Mouse (Mus musculus): ENCODE data around the gene Gm44790.
A peak's percentile ranks its signal among the peaks of the same experiment; 100 is the strongest.
"Not testable (repeated sequence)": the region's sequence is repeated elsewhere in the genome, so short reads cannot be mapped to it uniquely, and the experiment has no call there.

The Gm44790 gene

DNA sequence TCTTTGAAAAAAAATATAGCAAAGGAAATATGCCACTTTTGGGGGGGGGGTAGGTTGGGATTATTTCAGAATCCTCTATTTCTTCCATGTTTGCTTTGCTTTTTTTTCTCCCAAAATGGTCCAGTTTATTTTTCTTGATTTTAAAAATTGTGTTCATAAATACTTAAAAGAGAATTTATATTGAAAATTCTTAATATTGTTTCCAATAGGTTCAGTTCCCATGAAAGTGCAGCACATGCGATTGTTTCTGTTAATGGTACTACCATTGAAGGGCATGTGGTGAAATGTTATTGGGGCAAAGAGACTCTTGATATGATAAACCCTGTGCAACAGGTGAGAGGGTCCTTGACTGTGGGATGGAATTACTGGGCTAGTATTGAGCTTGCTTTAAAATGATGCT, at the start of gene Gm44790:
Gm44790 (plus strand) TSS at position 301 of the 400 bp plus-strand sequence.
- DNase-seq (ENCODE audit: low read depth, low spot score) = no peak

DNA sequence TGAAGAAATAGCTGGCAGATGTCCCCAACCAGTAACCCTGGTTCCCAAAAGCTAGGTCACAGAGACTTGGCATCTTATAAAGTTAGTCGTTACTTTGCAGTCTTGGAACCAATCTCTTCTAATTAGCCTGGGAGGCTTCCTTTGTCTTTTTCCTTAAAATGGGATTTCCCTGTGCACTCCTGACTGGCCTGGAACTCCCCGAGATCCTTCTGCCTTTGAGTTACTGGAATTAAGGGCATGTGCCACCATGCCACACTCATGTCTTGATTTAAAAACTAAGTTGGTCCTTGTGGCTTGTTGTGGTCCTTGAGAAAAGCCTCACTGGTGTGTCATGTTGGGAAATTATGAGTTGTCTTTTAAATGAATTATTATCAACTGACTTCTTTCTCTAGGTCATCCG, 48.1 kb upstream of the Gm44790 start:
- DNase-seq (ENCODE audit: low read depth, low spot score) = no peak

DNA sequence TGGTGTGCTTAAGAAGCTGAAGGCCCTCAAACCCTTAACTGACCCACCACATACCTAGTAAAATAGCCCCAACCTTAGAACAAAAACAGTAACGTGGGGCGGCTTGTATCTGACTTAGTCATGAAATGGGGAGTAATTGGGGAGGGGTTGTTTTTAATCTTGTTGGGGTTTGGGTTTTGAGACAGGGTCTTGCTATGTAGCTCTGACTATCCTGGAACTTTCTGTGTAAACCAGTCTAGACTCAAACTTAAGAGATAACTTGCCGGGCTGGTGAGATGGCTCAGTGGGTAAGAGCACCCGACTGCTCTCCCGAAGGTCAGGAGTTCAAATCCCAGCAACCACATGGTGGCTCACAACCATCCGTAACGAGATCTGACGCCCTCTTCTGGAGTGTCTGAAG, 46.3 kb upstream of the Gm44790 start:
- not testable (repeated sequence) for DNase-seq (ENCODE audit: low read depth, low spot score)

DNA sequence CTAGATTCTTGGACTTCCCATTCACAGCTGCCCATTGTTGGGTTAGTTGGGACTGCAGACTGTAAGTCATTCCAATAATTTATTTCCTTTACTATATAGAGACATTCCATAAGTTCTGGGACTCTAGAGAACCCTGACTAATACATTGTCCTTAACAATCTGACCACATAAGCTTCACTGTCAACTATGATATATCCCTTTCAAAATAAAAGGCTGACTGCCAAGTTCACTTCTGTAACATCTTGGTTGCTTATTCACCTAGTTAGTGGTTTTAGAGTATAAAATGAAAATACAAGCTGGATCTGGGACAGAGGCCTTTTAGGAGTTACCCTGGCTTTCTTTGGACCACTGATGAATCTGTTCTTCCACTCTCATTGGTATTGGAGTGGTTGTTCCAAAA, 43.9 kb upstream of the Gm44790 start:
- no peak for DNase-seq (ENCODE audit: low read depth, low spot score)

DNA sequence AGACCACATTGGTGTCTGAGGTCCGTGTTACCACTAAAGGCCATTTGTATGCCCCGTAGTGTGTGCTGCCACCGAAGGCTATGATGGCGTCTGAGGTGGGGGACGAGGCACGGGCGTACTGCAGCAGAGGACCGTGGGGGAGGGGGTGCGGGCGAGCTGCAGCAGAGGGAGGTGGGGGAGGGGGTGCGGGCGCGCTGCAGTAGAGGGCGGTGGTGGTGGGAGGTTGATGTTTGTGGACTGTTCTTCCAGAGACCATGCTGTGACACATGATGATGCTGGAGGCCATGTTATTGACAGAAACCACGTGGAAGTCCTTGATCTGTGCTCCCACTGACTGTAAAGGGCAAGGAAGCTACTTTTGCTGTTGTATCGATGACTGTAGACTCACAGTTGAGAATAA, 43.1 kb upstream of the Gm44790 start:
- DNase-seq (ENCODE audit: low read depth, low spot score) = no peak

DNA sequence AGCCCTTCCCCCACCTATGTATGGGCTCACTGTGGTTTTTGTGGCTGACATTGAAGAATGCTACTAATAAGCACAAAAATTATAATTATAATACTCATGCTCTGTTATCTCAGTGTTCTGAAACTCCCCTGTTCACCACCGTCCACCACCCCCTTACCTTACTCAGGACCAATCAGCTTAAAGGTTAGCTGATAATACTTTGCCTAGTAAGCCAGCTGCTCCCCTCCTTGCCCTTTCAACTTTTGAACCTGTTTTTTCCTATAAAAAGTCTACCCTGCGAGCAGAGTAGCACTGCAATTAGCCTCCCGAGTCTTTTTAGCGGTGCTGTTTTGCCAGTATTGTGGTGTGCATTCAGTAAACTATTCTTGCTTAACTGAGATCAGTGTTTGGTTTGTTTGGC, 41.8 kb upstream of the Gm44790 start:
- no peak for DNase-seq (ENCODE audit: low read depth, low spot score)

DNA sequence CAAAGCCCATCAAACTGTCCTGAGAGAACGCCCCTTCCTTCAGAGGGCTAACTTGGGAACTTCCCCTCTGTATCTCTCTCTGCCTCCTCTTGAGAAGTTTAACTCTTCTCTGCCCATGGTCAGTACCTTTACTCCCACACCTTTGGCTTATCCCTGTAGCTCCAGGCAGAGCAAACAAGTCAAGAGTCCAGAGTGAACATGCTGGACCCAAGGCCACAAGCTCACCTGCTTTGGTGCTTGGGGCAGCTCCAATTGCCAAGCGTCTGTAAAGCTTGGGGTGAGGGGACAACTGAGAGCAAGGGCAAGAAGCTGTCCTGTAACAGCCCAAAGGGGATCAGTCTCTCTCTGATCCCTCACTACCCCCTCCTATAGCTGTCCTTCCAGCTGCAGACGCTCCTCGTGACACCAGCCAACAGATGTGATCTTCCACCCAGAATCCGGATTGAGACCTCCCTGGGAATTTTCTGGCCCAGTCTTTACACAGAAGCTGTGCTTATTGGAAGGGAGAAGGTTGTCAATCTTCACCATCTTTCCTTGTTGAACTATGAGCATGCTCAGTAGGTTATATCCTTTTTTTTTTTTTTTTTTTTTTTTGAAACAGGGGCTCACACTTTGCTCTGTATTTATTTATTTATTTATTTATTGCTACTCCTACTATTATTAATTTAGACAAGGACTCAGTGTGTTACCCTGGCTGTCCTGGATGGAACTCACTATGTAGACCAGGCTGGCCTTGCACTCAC, 40.9 kb upstream of the Gm44790 start:
- DNase-seq (ENCODE audit: low read depth, low spot score) = no peak

DNA sequence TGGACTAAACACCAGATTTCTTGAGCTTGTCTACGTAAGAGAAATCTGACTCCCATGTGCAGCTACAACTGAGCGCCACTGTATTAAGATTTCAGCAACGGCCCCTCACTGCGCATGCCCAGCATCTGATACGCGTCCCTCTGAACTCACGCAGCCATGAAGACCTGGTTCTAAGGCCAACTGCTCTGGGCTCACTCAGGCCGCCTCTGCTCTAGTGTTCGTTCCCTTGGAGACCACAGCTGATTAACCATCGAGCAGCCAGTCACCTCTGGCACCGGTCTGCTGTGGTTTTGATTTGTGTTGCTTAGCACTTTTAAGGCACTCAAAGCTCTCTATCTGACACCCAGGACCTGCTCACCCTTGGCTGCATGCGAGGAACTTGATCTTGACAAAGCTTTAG, 39.1 kb upstream of the Gm44790 start:
- DNase-seq (ENCODE audit: low read depth, low spot score) = no peak

DNA sequence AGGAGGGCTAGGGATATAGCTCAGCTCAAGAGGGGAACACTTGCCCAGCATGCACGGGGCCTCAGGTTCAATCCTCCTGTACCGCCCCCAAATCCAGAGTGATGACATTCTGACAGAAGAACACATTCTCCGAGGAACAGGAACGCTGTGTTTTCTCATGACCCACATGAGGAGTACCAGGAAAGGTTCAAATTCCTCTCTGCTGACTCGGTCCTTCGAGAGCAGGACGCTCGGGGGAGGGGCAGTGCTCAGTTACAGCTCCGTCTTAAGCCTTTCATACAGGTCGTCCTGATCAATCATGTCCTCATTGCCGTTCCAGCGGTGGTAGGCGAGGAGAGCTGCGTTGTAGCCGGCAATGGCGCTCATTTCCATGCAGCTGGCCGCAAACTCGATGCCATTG, 38.0 kb upstream of the Gm44790 start:
- DNase-seq (ENCODE audit: low read depth, low spot score) = no peak

DNA sequence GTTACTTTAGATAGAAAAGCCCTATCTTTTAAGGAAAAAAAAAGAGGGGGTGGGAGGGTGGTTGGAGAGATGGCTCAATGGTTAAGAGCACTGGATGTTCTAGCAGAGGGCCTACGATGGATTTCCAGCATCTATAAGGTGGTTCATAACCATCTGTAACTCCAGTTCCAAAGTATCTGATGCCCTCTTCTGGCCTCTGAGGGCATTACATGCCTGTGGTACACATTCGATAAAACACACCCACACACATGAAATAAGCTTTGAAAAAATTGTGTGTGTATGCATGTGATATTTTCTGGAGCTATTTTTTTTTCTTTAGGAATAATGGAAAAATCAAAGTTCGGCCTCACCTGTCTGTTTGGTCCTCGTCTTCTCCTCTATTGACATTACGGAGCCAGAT, 35.1 kb upstream of the Gm44790 start:
- DNase-seq (ENCODE audit: low read depth, low spot score) = no peak

DNA sequence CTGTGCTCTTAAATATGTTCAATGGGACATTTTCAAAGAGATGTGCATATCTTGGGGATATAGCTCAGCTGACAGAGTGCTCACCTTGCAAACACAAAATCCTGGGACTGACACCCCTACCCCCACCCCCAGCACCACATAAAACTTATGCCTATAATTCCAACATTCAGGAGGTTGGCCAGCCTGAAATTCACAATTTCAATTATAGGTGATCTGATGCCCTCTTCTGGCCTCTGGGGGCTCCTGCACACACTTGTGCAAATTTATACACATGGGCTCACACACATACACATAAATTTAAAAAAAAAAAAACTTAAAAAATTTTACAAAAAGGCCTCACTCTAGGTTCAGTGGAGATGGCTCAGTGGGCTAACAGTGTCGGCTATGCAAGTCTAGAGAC, 33.3 kb upstream of the Gm44790 start:
- no peak for DNase-seq (ENCODE audit: low read depth, low spot score)

DNA sequence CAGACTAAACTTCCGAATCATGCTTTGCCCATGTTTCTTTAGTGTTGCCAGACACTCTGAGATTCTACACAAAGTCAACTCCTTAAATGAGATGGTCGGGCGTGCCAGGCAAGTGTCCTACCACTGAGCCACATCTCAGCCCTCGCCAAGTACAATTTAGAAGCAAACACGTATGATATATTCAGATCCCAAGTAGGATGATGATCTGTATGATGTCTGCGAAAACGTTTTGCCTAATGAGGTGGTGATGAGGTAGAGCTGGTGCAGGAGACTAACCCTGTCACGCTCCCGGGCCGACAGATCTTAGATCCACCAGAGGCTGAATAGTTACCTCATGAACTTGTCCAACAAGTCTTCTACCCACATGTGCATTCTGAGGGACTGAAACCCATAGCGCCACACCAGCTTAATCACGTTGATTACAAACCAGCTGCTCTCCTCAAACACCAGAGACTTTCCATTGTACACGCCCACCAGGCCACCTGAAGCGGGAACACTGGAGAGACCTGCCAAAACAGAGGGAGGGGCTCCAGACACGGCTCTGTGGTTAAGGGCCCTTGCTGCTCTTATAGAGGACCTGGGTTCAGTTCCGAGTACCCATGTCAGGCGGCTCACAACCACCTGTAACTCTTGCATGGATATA, 32.3 kb upstream of the Gm44790 start:
- no peak for DNase-seq (ENCODE audit: low read depth, low spot score)

DNA sequence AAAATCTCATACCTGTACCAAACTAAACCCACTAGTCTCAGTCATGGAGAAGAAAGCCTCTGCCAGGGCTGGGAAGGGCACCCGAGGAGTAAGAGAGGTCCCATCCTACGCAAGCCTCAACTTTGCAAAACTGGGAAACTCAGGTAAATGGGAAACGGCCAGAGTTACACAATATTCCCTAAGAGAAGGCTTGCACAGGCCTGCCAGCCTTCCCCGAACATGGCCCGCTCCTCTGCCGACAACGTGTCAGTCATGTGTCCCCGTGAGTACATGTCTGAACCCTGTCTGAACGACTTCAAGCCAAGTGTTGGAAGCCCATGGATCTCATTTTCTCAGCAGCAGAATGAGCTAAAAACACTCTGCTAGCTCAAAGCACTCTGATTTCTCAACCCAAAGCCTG, 31.4 kb upstream of the Gm44790 start:
- no peak for DNase-seq (ENCODE audit: low read depth, low spot score)

DNA sequence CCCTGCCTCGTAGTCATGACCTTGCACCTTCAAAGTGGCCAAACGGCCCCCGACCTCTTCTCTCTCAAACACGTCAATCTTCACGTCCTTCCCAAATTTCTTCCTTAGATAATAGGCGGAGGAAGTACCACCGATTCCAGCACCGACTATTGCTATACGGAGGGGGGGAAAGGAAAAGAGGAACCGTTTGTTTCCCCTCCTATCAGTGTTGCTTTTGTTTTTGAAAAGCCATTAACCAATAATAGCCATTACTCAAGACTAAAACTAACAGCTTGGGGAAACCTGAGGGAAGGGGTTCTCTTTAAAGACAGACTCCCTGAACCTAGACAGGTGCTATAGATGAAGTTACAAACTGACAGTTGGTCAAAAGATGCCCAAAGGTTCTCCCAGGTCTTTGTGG, 30.5 kb upstream of the Gm44790 start:
- no peak for DNase-seq (ENCODE audit: low read depth, low spot score)

DNA sequence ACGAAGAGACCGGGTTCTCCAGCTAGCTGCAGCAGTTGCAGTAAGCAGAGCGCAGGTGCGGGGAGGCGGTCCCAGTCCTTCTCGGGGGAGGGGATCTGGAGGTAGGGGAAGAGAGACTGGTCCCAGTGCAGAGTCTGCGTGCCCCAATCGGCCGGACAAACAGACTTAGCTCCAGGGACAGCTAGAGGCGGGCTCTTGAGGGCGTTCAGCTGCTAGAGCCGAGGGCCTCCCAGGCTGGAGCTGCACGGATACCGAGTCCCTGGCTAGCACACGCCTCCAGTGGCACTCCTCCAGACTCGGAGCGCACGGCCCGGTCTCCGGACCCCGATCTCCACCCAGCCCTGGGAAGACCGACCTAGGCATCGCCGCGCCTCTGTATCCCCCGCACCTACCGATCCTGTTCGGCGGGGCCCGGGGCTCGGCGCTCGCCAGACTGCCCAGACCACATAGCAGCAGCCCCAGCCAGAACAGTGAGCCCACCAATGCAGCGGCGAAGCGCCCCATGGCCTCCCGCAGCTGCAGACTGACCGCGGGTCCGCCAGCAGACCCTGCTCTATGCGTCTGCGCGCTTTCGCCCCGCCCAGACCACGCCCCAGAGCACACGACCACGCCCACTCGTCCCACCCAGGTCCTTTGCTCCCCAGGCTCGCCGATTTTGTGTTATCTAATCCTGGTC, 29.7 kb upstream of the Gm44790 start, which contains the start of gene Pcyox1:
Pcyox1 (minus strand) TSS at position 574 of the 676 bp plus-strand sequence.
- DNase-seq (ENCODE audit: low read depth, low spot score) = peak; percentile 89

DNA sequence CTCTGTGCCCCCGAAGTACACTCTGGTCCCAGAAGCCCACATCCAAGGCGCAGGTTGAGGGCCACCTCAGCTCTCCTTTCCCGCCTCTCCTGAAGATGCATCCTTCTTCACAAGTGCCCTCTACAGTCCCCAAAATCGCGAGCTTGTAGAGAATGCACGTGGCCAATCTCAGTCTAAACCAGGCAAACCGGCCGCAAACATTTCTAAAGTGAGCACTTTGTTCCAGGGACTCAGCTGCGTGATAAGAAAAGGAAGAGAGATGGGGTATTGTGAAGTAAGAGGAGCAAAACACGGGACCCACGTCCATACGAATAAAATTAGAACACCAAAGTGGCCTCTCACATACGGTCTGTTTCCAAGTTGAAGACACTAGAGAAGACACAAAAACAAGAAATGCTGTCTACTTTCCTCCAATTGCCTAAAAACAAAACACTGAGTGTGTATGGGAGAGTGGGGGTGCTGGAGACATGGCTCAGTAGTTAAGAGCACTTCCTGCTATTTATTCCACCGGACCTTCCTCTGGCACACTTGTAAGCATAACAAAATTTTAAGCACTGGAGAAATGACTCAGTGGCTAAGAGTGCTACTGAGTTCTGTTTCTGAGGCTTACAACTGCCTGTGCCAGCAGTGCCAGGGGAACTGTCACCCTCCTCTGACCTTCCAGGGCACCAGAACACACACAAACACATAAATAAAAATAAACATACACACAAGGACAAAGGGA, 29.0 kb upstream of the Gm44790 start:
- DNase-seq (ENCODE audit: low read depth, low spot score) = no peak

DNA sequence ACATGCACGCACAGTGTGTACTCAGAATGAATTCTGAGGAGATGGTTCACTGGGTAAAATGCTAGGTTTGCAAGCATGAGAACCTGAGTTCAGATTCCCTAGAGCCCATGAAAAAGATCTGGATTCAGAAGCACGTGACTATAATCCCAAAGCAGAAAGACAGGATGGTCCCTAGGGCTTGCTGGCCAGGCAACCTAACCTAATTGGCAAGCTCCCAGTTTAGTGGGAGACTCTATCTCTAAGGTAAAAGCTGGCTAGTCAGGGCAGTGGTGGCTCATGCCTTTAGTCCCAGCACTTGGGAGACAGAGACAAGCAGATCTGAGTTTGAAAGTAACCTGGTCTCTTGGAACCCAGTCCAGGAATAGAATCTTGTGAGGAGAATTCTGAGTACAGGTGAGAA, 27.5 kb upstream of the Gm44790 start:
- DNase-seq (ENCODE audit: low read depth, low spot score) = no peak

DNA sequence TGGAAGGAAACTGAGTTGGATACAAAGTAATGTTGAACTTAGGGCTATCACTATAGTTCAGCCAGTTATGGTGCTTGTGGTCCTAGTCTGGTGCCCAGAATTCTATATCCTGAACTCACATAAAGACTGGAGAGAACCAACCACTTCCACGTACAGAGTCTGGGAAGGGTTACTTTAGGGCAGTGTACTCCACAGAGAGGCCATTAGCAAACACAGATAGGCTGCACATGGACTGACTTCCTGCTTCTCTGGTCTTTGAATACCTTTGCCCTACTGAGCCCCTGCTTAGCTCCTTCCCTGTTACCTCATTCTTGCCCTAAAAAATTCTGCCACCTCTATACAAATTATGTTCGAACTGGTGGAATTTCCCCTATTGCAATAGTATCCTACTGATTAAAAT, 26.5 kb upstream of the Gm44790 start:
- no peak for DNase-seq (ENCODE audit: low read depth, low spot score)

DNA sequence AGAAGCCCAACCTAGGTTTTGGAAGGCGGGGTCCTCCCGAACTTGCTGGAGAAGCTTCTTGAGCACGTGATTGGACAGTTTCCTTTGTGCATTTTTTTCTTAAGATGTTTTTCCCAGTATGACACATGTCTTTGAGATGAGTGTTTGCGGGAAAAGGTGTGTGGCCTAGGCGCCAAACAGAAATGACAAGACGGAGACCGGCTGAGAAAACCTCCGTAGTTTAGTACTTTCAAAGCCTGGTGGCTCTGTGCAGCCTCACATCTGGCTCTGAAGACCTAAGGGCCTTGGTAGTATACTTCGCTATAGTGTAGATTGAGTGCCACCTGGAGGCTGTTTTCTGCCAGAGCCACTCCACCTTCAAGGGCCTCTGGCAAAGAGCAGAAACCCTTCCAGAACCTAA, 25.5 kb upstream of the Gm44790 start:
- DNase-seq (ENCODE audit: low read depth, low spot score) = peak; percentile 86

DNA sequence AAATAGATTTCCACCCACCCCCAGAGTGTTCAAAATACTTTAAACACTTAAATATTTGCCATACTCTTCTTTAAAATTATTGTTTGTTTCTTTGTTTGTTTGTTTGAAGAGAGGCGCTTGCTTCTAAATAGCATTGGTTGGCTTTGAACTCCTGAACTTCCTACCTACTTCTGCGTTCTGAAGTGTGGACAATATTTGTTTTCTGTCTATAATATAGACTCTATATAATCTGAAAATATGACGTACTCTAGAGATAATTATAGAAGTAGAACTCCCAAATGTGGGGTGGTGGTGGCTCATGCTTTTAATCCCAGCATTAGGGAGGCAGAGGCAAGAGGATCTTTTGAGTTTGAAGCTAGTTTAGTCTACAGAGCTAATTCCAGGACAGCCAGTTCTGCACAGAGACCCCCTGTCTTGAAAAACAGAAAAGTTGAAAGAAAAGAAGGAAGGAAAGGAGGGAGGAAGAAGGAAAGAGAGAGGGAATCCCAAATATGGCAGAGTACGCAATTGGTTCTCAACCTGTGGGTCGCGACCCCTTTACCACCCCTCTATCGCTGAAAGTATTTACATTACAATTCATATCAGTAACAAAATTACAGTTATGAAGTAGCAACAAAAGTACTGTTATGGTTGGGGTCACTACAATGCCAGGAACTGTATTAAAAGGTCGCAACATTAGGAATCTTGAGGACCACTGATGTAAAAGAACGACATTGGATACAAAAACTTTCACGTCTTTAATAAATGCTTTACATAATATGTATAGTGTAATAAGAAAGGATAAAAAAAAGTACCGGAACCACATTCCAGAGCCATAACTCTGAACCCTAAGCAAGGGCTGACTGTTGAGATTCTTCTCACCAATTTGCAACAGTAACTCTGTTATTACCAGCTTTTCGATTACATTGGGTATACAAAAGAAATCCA, 23.5 kb upstream of the Gm44790 start:
- no peak for DNase-seq (ENCODE audit: low read depth, low spot score)

DNA sequence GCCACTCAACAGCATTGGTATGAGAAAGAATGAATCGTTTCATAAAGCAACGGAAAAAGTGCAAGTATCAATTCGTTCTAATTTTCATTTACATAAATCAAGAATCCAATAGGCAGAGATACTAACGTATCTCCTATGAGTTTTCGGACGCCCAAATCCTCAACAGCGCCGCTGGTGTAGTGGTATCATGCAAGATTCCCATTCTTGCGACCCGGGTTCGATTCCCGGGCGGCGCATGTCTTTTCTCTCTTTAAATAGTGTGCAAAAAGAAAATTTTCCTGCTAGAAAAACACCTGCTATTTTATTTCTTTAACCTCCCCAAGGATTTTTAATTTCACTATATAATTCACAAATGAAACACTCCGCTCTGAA, 22.7 kb upstream of the Gm44790 start:
- no peak for DNase-seq (ENCODE audit: low read depth, low spot score)
